Mouse (Mus musculus): ENCODE data around the gene Tef. TPM values are rescaled to one million over a fixed set of nuclear protein-coding genes. Genes with fewer than 3 reads are reported as not detected.

Tef gene
- polyA plus RNA-seq, 1 experiment from 2014 or later: 12.9 TPM

DNA sequence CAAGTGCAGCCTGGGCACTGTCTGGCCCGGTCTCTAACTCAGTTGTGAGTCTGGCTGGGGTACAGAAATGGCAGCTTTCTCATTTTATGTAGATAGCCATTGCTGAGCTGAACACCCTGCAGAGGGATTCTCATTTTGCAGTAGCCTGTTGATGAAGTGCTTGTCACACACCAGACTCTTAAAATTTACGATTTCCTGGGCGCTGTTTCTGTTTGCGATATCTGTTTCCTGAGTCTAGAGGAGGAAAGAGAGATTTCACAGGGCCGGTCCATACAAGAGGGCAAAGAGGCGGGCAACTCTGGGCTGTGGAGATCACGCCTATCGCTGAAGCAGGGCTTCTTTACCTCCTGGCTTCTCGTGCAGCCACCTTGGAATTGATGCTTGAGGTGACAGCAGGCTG, 36.6 kb upstream of the Tef start:
- Histone ChIP-seq H3K9me3 (ENCODE audit: control insufficient read depth, low read length) (no peaks in the 10 kb centered on the region), H3K4me1 (ENCODE audit: control insufficient read depth, insufficient read depth, low read length) (no peaks in the 10 kb centered on the region), H3K4me3 (ENCODE audit: low read depth, low read length) (no peak overlapping the region), H3K36me3 (ENCODE audit: control insufficient read depth, insufficient read depth, low read length) (peaks cover 10% of the 10 kb centered on the region; the same call in 1 of the 2 replicates), H3K27me3 (ENCODE audit: control insufficient read depth, insufficient read depth, low read length) (no peaks in the 10 kb centered on the region), H3K4me2 (no peak overlapping the region), H3K9ac (ENCODE audit: low read length) (no peak overlapping the region), H3K27ac (ENCODE audit: low read depth, low read length) (no peak overlapping the region)
- 95% methylated on average over 9 of the region's 9 CpGs for WGBS
- ATAC-seq (ENCODE audit: low FRiP score) (no peak), DNase-seq (ENCODE audit: low spot score, missing footprints) (no peak)

DNA sequence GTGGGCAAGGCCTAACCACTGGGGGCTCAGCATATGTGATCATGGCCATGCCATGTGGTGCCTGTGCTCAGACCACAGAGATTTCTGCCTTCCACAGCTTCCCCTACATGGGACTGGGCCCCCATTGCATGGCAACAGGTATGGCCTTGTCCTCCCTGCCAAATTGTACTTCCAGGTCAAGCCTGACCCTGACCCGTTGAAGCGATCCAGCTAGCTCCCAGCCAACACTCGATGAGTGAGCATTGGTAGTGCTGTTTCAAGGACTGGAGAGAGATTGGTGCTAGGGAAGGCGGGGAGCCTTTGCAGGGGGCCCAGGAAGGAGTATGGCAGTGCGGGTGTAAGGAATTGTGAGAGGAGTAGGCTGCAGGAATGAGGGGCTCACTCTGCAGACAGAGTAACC, 35.8 kb upstream of the Tef start:
- no peak for DNase-seq (ENCODE audit: low spot score, missing footprints)
- whole genome bisulfite sequencing: 91% methylated on average over 5 of the region's 5 CpGs

DNA sequence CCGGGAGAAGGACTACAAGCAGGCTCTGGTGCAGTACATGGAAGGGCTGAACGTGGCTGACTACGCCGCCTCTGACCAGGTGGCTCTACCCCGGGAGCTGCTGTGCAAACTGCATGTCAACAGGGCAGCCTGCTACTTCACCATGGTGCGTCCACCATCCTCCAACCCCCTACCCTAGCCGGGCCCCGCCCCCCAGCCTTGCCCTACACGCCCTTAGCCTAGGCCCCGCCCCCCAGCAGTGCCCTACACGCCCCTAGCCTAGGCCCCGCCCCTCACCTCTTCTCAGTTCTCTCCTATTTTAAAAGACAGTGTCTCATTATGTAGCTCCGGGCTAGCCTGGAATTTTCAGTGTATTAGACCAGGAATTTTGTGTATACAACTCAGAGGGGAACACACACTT, 33.2 kb upstream of the Tef start:
- H3K4me1 ChIP-seq (ENCODE audit: control insufficient read depth, insufficient read depth, low read length): no peaks in the 10 kb centered on the region
- H3K36me3 ChIP-seq (ENCODE audit: control insufficient read depth, insufficient read depth, low read length): peaks cover 20% of the 10 kb centered on the region
- H3K4me3 ChIP-seq (ENCODE audit: low read depth, low read length): no peak overlapping the region
- no peaks in the 10 kb centered on the region for H3K27me3 ChIP-seq (ENCODE audit: control insufficient read depth, insufficient read depth, low read length)
- H3K9ac ChIP-seq (ENCODE audit: low read length): no peak overlapping the region
- DNase-seq (ENCODE audit: low spot score, missing footprints): no peak
- no peaks in the 10 kb centered on the region for H3K9me3 ChIP-seq (ENCODE audit: control insufficient read depth, low read length)
- no peak overlapping the region for H3K27ac ChIP-seq (ENCODE audit: low read depth, low read length)
- ATAC-seq (ENCODE audit: low FRiP score): no peak
- 60% methylated on average over 13 of the region's 13 CpGs for WGBS
- H3K4me2 ChIP-seq: no peak overlapping the region

More for the DNA sequence above, 35.8 kb upstream of the Tef start:
- Histone ChIP-seq H3K4me3 (ENCODE audit: low read depth, low read length) (no peak overlapping the region), H3K27me3 (ENCODE audit: control insufficient read depth, insufficient read depth, low read length) (no peaks in the 10 kb centered on the region), H3K4me1 (ENCODE audit: control insufficient read depth, insufficient read depth, low read length) (no peaks in the 10 kb centered on the region), H3K4me2 (no peak overlapping the region), H3K27ac (ENCODE audit: low read depth, low read length) (no peak overlapping the region), H3K9ac (ENCODE audit: low read length) (no peak overlapping the region), H3K9me3 (ENCODE audit: control insufficient read depth, low read length) (no peaks in the 10 kb centered on the region), H3K36me3 (ENCODE audit: control insufficient read depth, insufficient read depth, low read length) (peaks cover 11% of the 10 kb centered on the region)
- no peak for ATAC-seq (ENCODE audit: low FRiP score)

DNA sequence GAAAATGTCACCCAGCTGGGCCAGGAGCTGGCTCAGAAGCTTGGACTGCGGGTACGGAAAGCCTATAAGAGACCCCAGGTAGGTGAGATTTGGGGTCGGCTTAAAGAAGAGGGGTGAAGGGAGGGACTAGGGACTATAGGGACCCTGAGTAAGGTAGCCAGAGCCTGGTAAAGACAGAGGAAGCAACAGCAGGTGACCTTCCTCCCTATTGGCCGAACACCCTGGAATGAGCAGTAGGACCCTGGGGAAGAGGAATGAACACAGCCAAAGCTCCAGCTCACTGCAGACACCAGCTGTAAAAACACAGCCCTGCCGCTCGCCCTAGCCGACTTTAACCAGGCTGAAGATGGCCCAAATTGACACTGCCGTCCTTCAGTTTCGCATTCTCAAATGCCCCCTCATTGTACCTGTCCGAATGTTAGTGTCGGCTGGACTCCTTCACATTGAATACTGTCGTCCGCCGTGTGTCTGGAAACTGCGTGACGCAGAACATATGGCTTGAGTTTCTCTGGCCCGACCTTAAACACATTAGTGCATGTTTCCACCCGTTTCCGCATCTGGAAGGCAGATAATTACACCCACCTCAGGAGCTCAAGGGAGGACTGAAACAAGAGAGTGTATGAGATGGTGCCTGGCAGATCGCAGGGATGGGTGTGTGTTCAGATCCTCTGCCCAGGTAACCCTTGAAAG, 29.6 kb upstream of the Tef start:
- H3K4me1 ChIP-seq (ENCODE audit: control insufficient read depth, insufficient read depth, low read length): no peaks in the 10 kb centered on the region
- H3K27me3 ChIP-seq (ENCODE audit: control insufficient read depth, insufficient read depth, low read length): no peaks in the 10 kb centered on the region
- DNase-seq (ENCODE audit: low spot score, missing footprints) (no peak), ATAC-seq (ENCODE audit: low FRiP score) (no peak)
- no peaks in the 10 kb centered on the region for H3K9me3 ChIP-seq (ENCODE audit: control insufficient read depth, low read length)
- H3K27ac ChIP-seq (ENCODE audit: low read depth, low read length): no peak overlapping the region
- H3K4me3 ChIP-seq (ENCODE audit: low read depth, low read length): no peak overlapping the region
- no peak overlapping the region for H3K9ac ChIP-seq (ENCODE audit: low read length)
- H3K36me3 ChIP-seq (ENCODE audit: control insufficient read depth, insufficient read depth, low read length): peaks cover 23% of the 10 kb centered on the region
- no peak overlapping the region for H3K4me2 ChIP-seq
- WGBS: 85% methylated on average over 20 of the region's 20 CpGs

DNA sequence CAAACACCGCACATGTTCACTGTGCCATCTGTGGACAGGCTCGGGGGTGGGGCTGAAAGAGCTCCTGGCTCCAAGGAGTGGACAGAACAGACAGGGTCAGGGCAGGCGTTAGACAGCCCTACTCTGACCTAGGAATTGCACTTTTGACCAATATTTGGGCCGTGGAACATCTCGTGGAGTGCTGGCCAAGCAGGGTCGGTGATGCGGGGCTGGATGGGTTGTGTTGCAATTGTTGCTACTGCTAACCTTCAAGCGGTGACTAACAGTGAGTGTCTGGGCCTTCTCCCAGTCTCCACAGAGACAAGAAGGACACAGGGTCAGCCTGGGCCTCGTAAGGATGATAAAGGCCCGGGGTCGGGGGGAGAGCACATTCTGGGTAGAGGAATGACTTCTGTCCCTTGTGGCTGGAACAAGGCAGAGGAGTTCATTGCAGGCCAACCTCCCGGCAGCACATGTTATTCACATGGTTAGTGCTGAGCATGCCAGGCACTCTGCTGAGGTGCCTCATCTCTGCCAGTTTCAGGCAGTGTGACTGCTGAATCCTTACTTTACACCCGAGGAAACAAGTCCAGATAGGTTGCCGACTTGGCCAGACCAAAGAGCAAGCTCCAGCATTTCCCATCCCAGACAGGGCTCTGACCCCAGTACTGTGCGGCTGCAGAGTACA, 27.6 kb upstream of the Tef start:
- no peaks in the 10 kb centered on the region for H3K9me3 ChIP-seq (ENCODE audit: control insufficient read depth, low read length)
- H3K4me1 ChIP-seq (ENCODE audit: control insufficient read depth, insufficient read depth, low read length): no peaks in the 10 kb centered on the region
- ATAC-seq (ENCODE audit: low FRiP score) (no peak), DNase-seq (ENCODE audit: low spot score, missing footprints) (no peak)
- H3K36me3 ChIP-seq (ENCODE audit: control insufficient read depth, insufficient read depth, low read length): peaks cover 27% of the 10 kb centered on the region
- H3K27ac ChIP-seq (ENCODE audit: low read depth, low read length): no peak overlapping the region
- H3K4me2 ChIP-seq: no peak overlapping the region
- no peaks in the 10 kb centered on the region for H3K27me3 ChIP-seq (ENCODE audit: control insufficient read depth, insufficient read depth, low read length)
- no peak overlapping the region for H3K4me3 ChIP-seq (ENCODE audit: low read depth, low read length)
- 91% methylated on average over 15 of the region's 15 CpGs for WGBS
- no peak overlapping the region for H3K9ac ChIP-seq (ENCODE audit: low read length)

DNA sequence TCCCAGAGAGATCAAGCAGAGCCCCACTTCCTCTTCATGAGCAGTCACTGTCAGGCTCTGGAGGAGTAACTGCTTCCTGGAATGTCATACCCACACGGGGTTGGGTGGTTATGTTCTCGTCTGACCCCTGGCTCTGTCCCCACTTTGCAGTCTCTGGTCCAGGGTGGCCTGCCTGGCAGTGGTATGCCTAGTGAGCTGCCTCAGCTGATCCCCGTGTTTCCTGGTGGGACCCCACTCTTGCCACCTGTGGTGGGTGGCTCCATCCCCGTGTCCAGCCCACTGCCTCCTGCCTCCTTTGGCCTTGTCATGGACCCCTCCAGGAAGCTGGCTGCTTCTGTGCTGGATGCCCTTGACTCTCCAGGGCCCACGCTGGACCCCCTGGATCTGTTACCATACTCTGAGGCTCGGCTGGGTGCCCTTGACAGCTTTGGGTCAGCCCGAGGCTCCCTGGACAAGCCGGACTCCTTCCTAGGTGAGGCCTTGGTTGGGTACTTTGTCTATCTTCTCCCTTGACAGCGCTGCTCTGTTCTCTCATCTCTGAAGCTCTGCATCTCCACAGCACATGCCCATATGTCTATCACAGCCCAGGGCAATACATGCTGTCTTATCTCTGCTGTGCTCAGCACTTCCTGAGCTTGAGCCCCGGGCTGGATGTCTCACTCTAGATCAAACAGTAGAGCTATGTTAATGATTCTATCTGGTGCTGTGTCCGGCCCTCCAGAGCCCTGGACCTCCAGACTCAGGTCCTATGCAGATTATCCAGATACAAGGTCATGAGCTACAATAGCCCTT, 25.4 kb upstream of the Tef start:
- Histone ChIP-seq H3K36me3 (ENCODE audit: control insufficient read depth, insufficient read depth, low read length) (peaks cover 30% of the 10 kb centered on the region), H3K27me3 (ENCODE audit: control insufficient read depth, insufficient read depth, low read length) (no peaks in the 10 kb centered on the region), H3K27ac (ENCODE audit: low read depth, low read length) (no peak overlapping the region), H3K4me1 (ENCODE audit: control insufficient read depth, insufficient read depth, low read length) (no peaks in the 10 kb centered on the region), H3K9me3 (ENCODE audit: control insufficient read depth, low read length) (no peaks in the 10 kb centered on the region), H3K9ac (ENCODE audit: low read length) (no peak overlapping the region), H3K4me2 (no peak overlapping the region), H3K4me3 (ENCODE audit: low read depth, low read length) (no peak overlapping the region)
- 90% methylated on average over 11 of the region's 11 CpGs for WGBS
- ATAC-seq (ENCODE audit: low FRiP score): no peak
- DNase-seq (ENCODE audit: low spot score, missing footprints): no peak

DNA sequence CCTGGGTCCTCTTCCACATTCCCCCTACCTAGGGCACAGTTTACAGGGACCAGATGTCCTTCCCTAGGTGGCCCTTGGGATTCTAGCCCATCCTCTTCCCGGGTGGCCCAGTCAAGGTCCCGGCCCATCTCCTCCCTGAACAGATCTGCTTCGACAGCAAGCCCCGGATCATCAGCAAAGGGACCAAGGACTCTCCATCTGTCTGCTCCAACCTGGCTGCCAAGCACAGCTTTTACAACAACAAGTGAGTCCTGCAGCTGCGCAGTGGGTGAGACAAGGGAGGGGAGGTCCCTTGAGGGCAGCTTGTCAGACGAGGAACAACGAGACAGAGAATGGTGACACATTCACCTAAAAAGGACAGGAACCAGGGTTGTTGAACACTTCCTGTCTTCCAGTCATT, 20.4 kb upstream of the Tef start:
- ATAC-seq (ENCODE audit: low FRiP score): no peak
- Histone ChIP-seq H3K4me2 (no peak overlapping the region), H3K4me3 (ENCODE audit: low read depth, low read length) (no peak overlapping the region), H3K4me1 (ENCODE audit: control insufficient read depth, insufficient read depth, low read length) (no peaks in the 10 kb centered on the region), H3K27ac (ENCODE audit: low read depth, low read length) (no peak overlapping the region), H3K9ac (ENCODE audit: low read length) (no peak overlapping the region), H3K27me3 (ENCODE audit: control insufficient read depth, insufficient read depth, low read length) (no peaks in the 10 kb centered on the region), H3K36me3 (ENCODE audit: control insufficient read depth, insufficient read depth, low read length) (peaks cover 29% of the 10 kb centered on the region), H3K9me3 (ENCODE audit: control insufficient read depth, low read length) (no peaks in the 10 kb centered on the region)
- 92% methylated on average over 7 of the region's 7 CpGs for WGBS
- DNase-seq (ENCODE audit: low spot score, missing footprints): no peak

DNA sequence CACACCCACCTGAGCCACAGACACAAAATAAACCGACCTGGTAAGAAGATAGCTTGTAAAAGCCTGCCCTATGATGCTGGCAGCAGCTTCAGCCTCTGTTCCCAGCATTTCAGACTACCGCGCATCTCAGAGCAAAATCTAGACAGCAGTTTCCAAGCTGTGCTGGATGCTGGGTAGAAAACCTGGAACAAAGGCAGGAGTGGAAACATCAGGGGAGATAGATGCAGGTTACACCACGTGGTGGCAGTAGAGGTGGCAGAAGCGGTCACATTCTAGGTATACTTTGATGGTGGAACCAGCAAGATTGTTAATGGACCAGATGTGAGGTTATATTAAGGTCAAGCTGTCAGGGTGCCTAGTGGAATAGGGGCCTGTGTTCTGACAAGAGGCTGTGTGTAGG, 17.5 kb upstream of the Tef start:
- no peak for ATAC-seq (ENCODE audit: low FRiP score)
- no peak overlapping the region for H3K9ac ChIP-seq (ENCODE audit: low read length)
- H3K9me3 ChIP-seq (ENCODE audit: control insufficient read depth, low read length): no peaks in the 10 kb centered on the region
- H3K36me3 ChIP-seq (ENCODE audit: control insufficient read depth, insufficient read depth, low read length): peaks cover 23% of the 10 kb centered on the region
- no peak overlapping the region for H3K4me2 ChIP-seq
- no peak overlapping the region for H3K4me3 ChIP-seq (ENCODE audit: low read depth, low read length)
- 76% methylated on average over 5 of the region's 5 CpGs for WGBS
- H3K27me3 ChIP-seq (ENCODE audit: control insufficient read depth, insufficient read depth, low read length): no peaks in the 10 kb centered on the region
- no peak overlapping the region for H3K27ac ChIP-seq (ENCODE audit: low read depth, low read length)
- no peaks in the 10 kb centered on the region for H3K4me1 ChIP-seq (ENCODE audit: control insufficient read depth, insufficient read depth, low read length)
- DNase-seq (ENCODE audit: low spot score, missing footprints): no peak

DNA sequence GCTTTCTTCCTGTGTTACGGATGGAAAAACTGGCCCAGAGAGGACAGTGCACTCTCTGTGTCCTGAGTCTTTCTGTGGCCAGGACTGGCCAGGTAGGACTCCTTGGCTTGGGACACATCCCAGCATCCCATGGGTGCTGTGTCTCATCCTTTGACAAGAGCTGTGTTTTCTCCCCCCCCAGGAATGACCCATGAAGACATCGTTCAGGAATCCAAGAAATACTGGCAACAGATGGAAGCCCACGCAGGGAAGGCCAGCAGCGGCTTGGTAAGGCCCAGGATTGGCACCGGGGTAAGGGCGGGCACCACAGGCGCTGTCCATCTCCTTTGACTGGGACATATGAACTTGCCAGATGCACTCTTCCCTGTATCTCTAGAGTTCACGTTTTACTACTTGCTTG, 16.5 kb upstream of the Tef start:
- Histone ChIP-seq H3K9ac (ENCODE audit: low read length) (no peak overlapping the region), H3K4me2 (no peak overlapping the region), H3K9me3 (ENCODE audit: control insufficient read depth, low read length) (no peaks in the 10 kb centered on the region), H3K27me3 (ENCODE audit: control insufficient read depth, insufficient read depth, low read length) (no peaks in the 10 kb centered on the region), H3K4me3 (ENCODE audit: low read depth, low read length) (no peak overlapping the region), H3K36me3 (ENCODE audit: control insufficient read depth, insufficient read depth, low read length) (peaks cover 17% of the 10 kb centered on the region), H3K4me1 (ENCODE audit: control insufficient read depth, insufficient read depth, low read length) (no peaks in the 10 kb centered on the region), H3K27ac (ENCODE audit: low read depth, low read length) (no peak overlapping the region)
- ATAC-seq (ENCODE audit: low FRiP score) (no peak), DNase-seq (ENCODE audit: low spot score, missing footprints) (no peak)
- WGBS: 94% methylated on average over 8 of the region's 8 CpGs

Measured in midbrain, embryonic 11.5 days (tissue).